Mouse (Mus musculus) forebrain, embryonic 11.5 days (tissue): ENCODE measurements around the gene Serinc5. TPM values are rescaled to one million over a fixed set of nuclear protein-coding genes. Genes with fewer than 3 reads are reported as not detected.

Experiments used
- ATAC-seq: fragments of 200-750 bp; cut with Nextera tagmentation; replicated peaks from 2 replicates; pipeline ENCODE4 v1.8.0; 2017; ENCODE audit warnings: moderate TSS enrichment; ENCODE audit not compliant: low FRiP score
- DNase-seq: peaks from one replicate; pipeline ENCODE4 v3.0.0-alpha.2; 2017; ENCODE audit warnings: low spot score
- H3K27ac ChIP-seq: fragments of 300-500 bp; sonication (generic); 2 replicates; pipeline ENCODE4 v1.5.1; 2014; ENCODE audit warnings: low read depth, low read length
- H3K27me3 ChIP-seq: fragments of 300-500 bp; sonication (generic); 2 replicates; pipeline ENCODE4 v1.6.1; 2014; ENCODE audit warnings: mild to moderate bottlenecking, low read length, mixed read lengths; ENCODE audit not compliant: control insufficient read depth, insufficient read depth
- H3K36me3 ChIP-seq: fragments of 300-500 bp; sonication (generic); 2 replicates; pipeline ENCODE4 v1.6.1; 2014; ENCODE audit warnings: mild to moderate bottlenecking, low read length, moderate library complexity, mixed read lengths; ENCODE audit not compliant: control insufficient read depth, insufficient read depth
- H3K4me1 ChIP-seq: fragments of 300-500 bp; sonication (generic); replicated peaks from 2 replicates; pipeline ENCODE4 v1.6.1; 2014; ENCODE audit warnings: low read length, mixed read lengths; ENCODE audit not compliant: control insufficient read depth, insufficient read depth
- H3K4me2 ChIP-seq: fragments of 300-500 bp; sonication (generic); 2 replicates; pipeline ENCODE4 v1.6.1; 2014; ENCODE audit warnings: low read depth, mild to moderate bottlenecking, low read length, moderate library complexity, mixed read lengths; ENCODE audit not compliant: severe bottlenecking
- H3K4me3 ChIP-seq: fragments of 300-500 bp; sonication (generic); 2 replicates; pipeline ENCODE4 v1.5.1; 2014; ENCODE audit warnings: low read depth, low read length
- H3K9ac ChIP-seq: fragments of 300-500 bp; sonication (generic); 2 replicates; pipeline ENCODE4 v1.6.1; 2014; ENCODE audit warnings: low read length
- H3K9me3 ChIP-seq: fragments of 300-500 bp; sonication (generic); 2 replicates; pipeline ENCODE4 v1.6.1; 2016; ENCODE audit warnings: low read length, mixed read lengths; ENCODE audit not compliant: control insufficient read depth
- WGBS: fragments of 180-500 bp; shearing (Covaris S2); extraction: QIAGEN DNeasy Blood & Tissue Kit; methylation state at CpG from one replicate; pipeline ENCODE4 v1.1.7; 2014; 5-methylcytosine and 5-hydroxymethylcytosine counted together
- polyA plus RNA-seq: library from polyadenylated mRNA; unstranded; fragments of >200 nt; fragmentation: Nextera tagmentation; extraction: Ambion mirVana; gene quantifications from 2 replicates; pipeline ENCODE4 v1.2.1, GENCODE M21; 2014

Gene Serinc5
- polyA plus RNA-seq, 1 experiment from 2014 or later, result 6.6 TPM

- Histone ChIP-seq H3K27ac (no peak overlapping the region), H3K36me3 (no peaks in the 10 kb centered on the region), H3K4me1 (peaks cover 7% of the 10 kb centered on the region; the same call in 1 of the 2 replicates), H3K27me3 (no peaks in the 10 kb centered on the region; the same call in 1 of the 2 replicates), H3K4me3 (peak overlapping the region; percentile 63; the same call in 1 of the 2 replicates), H3K4me2 (peak overlapping the region; percentile 90), H3K9ac (peak overlapping the region; percentile 67), H3K9me3 (no peaks in the 10 kb centered on the region)
- DNase-seq, result no peak
- 10% methylated on average over 13 of the region's 13 CpGs for WGBS
- ATAC-seq, result no peak
These were observed 1.2 kb upstream of the Serinc5 start for GRCm38 (mm10) chr13:92609486-92610310.

- no peak for DNase-seq
These were observed 428 bp downstream of the Serinc5 start for GRCm38 (mm10) chr13:92611254-92611784.

DNA sequence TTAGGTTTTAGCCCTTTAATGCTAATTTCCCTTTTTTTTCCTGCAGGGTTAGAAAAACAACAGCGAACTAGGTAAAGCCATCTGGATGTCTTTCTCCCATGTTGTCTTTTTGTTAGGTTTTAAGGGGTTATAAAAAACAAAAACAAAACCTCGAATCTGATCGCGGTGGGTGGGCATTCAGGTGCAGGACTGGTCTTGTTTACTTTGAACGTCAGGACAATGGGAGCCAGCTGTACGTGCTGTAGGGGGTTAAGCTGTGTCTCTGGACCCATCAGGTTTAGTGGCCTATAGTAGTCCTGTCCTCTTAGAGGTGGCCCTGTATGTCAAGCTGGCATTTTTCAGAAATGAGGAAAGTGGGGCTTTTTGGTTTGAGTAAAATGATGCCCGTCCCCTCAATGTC lies 1.0 kb downstream of the Serinc5 start:
- Histone ChIP-seq H3K9ac (peak overlapping the region; percentile 67), H3K27ac (no peak overlapping the region), H3K4me3 (peak overlapping the region; percentile 63), H3K4me2 (peak overlapping the region; percentile 90), H3K9me3 (no peaks in the 10 kb centered on the region), H3K4me1 (peaks cover 7% of the 10 kb centered on the region; the same call in 1 of the 2 replicates), H3K27me3 (no peaks in the 10 kb centered on the region; the same call in 1 of the 2 replicates), H3K36me3 (no peaks in the 10 kb centered on the region)
- ATAC-seq (no peak), DNase-seq (no peak)
- 7% methylated on average over 7 of the region's 7 CpGs for WGBS

More at GRCm38 (mm10) chr13:92611254-92611784, 428 bp downstream of the Serinc5 start:
- Histone ChIP-seq H3K4me3 (peak overlapping the region; percentile 63), H3K4me2 (peak overlapping the region; percentile 90), H3K27me3 (no peaks in the 10 kb centered on the region; the same call in 1 of the 2 replicates), H3K4me1 (peaks cover 7% of the 10 kb centered on the region; the same call in 1 of the 2 replicates), H3K27ac (no peak overlapping the region), H3K9me3 (no peaks in the 10 kb centered on the region), H3K36me3 (no peaks in the 10 kb centered on the region), H3K9ac (peak overlapping the region; percentile 67)
- peak; percentile 57 for ATAC-seq
- WGBS, result under 1% methylated on average over 43 of the region's 43 CpGs

GRCm38 (mm10) chr13:92613094-92613493 lies 2.2 kb downstream of the Serinc5 start:
- ATAC-seq, result no peak
- Histone ChIP-seq H3K4me3 (no peak overlapping the region), H3K36me3 (no peaks in the 10 kb centered on the region)

GRCm38 (mm10) chr13:92615201-92615600 lies 4.3 kb downstream of the Serinc5 start:
- Histone ChIP-seq H3K9ac (no peak overlapping the region), H3K4me3 (no peak overlapping the region), H3K27me3 (no peaks in the 10 kb centered on the region; the same call in 1 of the 2 replicates), H3K4me2 (no peak overlapping the region), H3K4me1 (peaks cover 2% of the 10 kb centered on the region; the same call in 1 of the 2 replicates), H3K27ac (no peak overlapping the region), H3K36me3 (no peaks in the 10 kb centered on the region), H3K9me3 (no peaks in the 10 kb centered on the region)
- no peak for DNase-seq
- no peak for ATAC-seq
- 86% methylated on average over 5 of the region's 5 CpGs for WGBS

More at GRCm38 (mm10) chr13:92613094-92613493, 2.2 kb downstream of the Serinc5 start:
- H3K27me3 ChIP-seq, result no peaks in the 10 kb centered on the region; the same call in 1 of the 2 replicates
- 86% methylated on average over 5 of the region's 5 CpGs for WGBS
- H3K9ac ChIP-seq, result no peak overlapping the region
- DNase-seq, result no peak
- no peak overlapping the region for H3K4me2 ChIP-seq
- H3K27ac ChIP-seq, result no peak overlapping the region
- peaks cover 7% of the 10 kb centered on the region; the same call in 1 of the 2 replicates for H3K4me1 ChIP-seq
- no peaks in the 10 kb centered on the region for H3K9me3 ChIP-seq

DNA sequence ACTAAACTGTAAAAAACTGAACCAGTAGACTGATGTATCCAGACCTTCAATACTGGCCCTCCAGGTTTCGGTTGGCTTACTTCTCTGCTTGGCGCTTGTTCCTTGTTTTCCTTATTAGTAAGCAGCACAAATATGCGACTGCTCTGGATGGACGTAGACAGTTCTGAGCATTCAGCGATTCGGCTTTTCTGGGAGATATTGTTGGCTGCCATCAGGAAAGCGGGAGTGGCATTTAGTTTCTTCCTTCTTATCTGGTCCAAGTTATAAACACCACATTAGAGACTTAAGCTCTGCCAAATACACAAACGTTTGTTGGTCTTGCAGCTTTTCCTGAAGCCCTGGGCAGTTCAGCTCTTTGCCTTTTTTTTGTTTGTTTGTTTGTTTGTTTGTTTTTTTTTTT lies 5.6 kb downstream of the Serinc5 start:
- no peak for DNase-seq
- 94% methylated on average over 8 of the region's 8 CpGs for WGBS
- H3K4me1 ChIP-seq, result peaks cover 2% of the 10 kb centered on the region; the same call in 1 of the 2 replicates

DNA sequence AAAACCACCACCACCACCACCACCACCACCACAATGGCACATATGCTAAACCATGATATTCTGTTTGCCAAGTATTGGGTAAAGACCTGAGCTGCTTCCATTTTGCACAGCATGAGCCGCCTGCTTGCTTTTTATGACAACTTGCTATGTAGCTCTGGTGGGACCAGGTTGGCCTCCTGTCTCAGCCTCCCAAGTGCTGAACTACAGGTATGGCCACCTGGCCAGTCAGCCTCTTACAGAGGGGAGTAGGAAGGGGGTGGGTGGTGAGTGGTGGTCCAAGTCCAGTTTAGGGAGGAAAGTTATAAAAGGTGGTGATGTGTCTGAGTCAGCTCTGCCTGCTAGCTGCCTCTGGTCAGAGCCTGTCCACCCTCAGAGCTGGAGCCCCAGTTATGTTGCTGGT lies 15.3 kb downstream of the Serinc5 start:
- 83% methylated on average over 1 of the region's 1 CpGs for WGBS
- H3K27me3 ChIP-seq, result no peaks in the 10 kb centered on the region
- H3K27ac ChIP-seq, result no peak overlapping the region
- no peaks in the 10 kb centered on the region for H3K36me3 ChIP-seq
- no peak overlapping the region for H3K4me2 ChIP-seq
- DNase-seq (no peak), ATAC-seq (no peak)
- no peaks in the 10 kb centered on the region for H3K9me3 ChIP-seq
- H3K4me3 ChIP-seq, result no peak overlapping the region
- H3K4me1 ChIP-seq, result no peaks in the 10 kb centered on the region
- no peak overlapping the region for H3K9ac ChIP-seq

More for the DNA sequence above, 5.6 kb downstream of the Serinc5 start:
- Histone ChIP-seq H3K27ac (no peak overlapping the region), H3K36me3 (no peaks in the 10 kb centered on the region), H3K4me2 (no peak overlapping the region), H3K27me3 (no peaks in the 10 kb centered on the region; the same call in 1 of the 2 replicates), H3K4me3 (no peak overlapping the region), H3K9ac (no peak overlapping the region), H3K9me3 (no peaks in the 10 kb centered on the region)
- no peak for ATAC-seq

GRCm38 (mm10) chr13:92626725-92627124 lies 15.8 kb downstream of the Serinc5 start:
- no peak for DNase-seq
- Histone ChIP-seq H3K9ac (no peak overlapping the region), H3K36me3 (no peaks in the 10 kb centered on the region), H3K27ac (no peak overlapping the region), H3K4me3 (no peak overlapping the region), H3K4me2 (no peak overlapping the region), H3K4me1 (no peaks in the 10 kb centered on the region), H3K27me3 (no peaks in the 10 kb centered on the region), H3K9me3 (no peaks in the 10 kb centered on the region)
- WGBS, result 94% methylated on average over 5 of the region's 5 CpGs
- no peak for ATAC-seq
